Mouse (Mus musculus) erythroid progenitor cell, adult 5-6 weeks (primary cell): ENCODE data around the gene Ropn1l. TPM values are rescaled to one million over a fixed set of nuclear protein-coding genes. Genes with fewer than 3 reads are reported as not detected.

Experiments used
- ATAC-seq: replicated peaks from 2 replicates; pipeline ENCODE4 v1.8.0; 2016; ENCODE audit warnings: moderate number of reproducible peaks, mild to moderate bottlenecking, moderate TSS enrichment, inconsistent platforms; ENCODE audit not compliant: poor library complexity, low FRiP score, severe bottlenecking
- total RNA-seq, 2 experiments: library from RNA; stranded (forward) in 1 of 2; stranded (reverse) in 1 of 2; fragments of 150-400 nt in 1 of 2; fragments of 186-747, 209-891 nt in 1 of 2; gene quantifications; 2 replicates each; pipeline versions ENCODE4 v1.2.3 to v1.2.4; 2015 to 2017; ENCODE audit warnings: low replicate concordance in 2 of 2

Ropn1l gene
- total RNA-seq, 2 experiments from 2014 or later, result 7.5 TPM; not detected in 1

DNA sequence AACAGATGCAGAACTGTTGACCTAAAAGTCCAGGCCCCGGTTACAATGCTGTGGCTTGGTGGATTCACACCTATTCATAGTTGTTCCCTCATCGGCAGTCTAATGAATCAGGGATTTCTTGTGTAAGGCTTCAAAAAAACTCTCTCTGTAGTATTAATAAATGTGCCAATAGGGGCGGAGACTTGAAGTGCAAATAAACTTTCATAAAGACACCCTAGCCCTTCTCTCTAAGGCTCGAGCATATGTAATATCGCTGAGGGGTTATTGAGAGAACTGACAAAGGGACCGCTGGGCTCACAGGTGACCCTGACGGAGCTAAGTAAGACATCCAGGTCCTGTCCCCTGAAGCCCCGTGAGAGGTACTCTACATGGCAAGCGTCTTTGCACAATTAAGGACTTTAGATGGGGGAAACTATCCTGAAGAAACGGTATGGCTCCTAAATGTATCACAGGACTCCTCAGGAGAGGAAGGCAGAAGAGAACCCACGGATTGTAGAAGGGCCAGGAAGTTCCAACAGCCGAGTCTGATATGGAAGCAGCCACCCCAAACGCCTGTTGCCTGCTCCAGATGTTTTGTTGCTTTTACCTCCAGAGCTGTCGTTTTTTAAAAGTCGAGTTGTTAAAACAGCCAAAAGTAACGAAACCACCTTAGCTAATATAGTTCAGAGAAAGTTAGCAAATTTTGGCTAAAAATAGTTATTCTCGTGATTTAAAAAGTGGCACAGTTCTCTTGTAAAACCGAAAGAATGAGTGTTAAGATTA is 1.0 kb downstream of the Ropn1l start:
- no peak for ATAC-seq

DNA sequence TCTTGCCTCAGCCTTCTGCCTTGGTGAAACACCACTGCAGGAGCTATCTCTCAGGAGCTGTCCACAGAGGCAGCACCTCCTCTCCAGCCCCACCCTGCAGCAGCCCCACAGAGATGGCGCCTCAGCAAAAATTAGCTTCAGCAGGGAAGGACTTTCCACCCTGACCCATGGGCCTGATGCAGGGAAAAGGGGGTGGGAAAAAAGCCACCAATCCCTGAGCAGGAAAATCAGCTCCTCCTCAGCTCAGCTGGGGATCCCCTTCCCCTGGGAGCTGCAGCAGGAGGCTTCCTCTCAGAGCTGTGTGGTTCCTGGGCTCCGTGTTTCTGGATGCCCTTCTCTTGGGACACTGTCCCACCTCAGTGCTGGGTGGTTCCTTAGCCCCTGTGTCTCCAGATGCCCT is 3.8 kb downstream of the Ropn1l start:
- no peak for ATAC-seq

DNA sequence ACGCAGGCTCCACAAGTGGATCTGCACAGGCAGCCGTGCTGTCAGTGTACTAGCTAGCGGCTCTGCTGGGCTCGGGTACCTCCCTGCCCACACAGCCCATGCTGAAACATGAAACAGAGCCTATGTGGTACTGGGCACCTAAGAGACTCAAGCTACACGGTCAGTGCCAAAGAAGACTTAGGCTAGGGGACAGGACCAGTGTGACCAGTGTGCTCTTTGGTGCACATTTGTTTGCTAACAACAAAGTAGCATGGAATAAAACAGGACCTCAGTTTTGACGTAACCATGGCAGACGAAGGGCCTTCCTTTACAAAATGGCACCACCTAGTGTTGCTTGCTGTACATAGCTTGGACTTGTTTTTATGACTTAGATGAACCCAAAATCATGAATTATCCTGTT is 6.4 kb downstream of the Ropn1l start:
- 0 out of 2 replicates have a peak, but pooled peaks have one; percentile 28 for ATAC-seq

DNA sequence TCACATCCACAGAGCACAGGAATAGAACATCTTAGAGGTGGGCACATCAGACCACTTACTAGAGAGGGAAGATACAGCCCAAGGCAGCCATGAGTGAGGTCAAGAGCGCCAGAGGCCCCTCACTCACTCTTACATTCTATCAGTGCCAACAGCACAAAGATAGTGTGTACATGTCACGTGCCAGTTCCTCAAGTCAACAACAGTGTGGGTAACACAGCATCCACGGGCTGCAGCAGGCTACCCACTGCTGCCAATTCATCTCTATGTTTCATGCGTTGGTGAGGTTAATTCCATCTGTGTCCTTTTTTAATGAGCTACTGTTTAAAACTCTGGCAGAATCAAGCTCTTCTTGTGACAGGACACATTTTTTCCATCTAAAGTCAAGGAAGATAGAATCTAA is 10.8 kb downstream of the Ropn1l start:
- ATAC-seq, result no peak

DNA sequence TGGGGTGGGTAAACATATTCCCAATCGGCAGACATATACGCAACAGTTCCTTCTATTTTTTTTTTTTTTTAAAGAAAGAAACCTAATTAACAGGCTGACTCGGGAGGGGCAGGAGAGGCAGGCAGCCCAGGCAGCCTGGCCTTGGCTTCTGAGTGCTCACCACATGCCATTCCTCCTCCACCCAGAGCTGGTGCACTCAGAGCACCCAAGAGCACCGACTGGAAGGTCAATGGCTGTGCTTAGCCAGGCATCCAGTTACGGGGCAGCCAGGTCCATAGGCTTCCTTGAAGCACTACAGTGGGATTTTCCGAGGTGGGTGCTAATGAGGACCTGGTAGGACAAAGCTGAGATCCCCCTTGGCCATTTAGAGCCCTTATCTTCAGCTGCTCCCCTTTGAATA is 11.5 kb downstream of the Ropn1l start:
- ATAC-seq, result no peak

DNA sequence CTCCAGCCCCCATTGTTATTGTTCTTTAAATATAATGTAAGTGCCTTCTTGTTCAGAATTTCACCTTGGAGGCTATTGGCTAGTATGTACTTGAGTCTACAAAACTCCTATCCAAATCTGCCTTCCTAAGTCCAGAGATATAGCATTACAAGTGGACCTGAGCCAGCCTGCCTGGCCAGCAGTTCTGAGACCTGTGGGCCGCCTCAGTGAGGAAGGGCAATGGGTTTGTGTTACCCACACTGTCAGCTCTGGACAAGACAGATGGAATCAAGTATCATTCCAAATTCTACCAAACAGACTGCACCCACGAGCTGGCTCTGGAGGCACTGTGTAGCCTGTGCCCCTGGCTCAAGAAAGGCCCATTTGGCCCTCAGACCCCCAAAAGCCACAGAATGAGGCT is 16.7 kb downstream of the Ropn1l start:
- no peak for ATAC-seq

DNA sequence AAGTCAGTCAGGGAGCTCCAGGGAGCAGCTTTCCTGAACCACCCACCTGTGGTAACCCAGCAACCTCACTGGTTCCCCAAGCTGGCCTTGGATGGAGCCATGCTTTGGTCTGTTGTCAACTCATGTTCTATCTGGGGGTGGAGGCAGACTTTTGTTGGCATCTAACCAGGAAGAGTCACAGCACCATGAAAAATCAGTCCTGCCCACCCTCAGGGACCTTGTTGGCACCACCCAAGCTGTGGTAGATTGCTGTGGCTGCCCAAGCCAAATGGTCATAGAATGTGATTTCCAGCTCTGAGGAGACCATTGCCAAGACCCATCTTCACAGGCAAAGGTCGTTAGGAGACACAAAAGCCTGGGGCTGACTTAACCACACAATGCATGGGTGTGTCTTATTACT is 17.5 kb downstream of the Ropn1l start:
- ATAC-seq, result no peak

DNA sequence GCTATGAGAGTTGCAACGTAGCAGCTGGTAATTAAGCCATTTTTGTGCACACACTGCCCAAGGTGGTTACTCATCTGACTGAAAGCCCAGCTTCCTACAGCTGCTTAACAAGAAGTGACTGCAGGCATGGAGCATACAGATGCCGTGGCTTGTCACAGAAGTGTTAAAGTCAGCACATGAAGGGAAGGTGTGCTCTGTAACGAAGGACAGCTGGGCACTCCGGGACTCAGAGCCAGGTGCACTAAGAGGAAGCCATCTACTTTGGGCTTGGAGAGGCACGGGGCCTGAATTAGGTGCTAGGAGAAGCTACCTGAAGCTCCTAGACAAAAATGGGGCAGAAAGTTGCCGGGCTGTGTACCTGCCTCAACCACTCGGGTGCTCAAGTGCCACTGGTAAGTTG is 19.8 kb downstream of the Ropn1l start:
- ATAC-seq, result no peak

DNA sequence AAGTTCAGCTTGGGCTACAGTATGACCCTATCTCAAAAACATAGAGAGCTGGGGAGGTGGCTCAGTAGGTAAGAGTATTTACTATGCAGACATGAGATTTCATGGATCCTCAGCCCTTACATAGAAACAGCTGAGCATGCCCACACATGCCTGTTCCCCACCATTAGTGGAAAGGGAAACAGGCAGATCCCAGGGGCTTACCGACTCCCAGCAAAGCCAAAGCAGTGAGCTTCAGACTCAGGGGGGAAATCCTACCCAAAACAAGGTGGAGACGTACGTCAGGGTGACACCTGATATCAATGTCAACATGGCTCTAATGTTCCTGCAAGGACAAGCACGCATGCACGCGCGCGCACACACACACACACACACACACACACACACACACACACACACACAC is 21.7 kb downstream of the Ropn1l start:
- no peak for ATAC-seq

DNA sequence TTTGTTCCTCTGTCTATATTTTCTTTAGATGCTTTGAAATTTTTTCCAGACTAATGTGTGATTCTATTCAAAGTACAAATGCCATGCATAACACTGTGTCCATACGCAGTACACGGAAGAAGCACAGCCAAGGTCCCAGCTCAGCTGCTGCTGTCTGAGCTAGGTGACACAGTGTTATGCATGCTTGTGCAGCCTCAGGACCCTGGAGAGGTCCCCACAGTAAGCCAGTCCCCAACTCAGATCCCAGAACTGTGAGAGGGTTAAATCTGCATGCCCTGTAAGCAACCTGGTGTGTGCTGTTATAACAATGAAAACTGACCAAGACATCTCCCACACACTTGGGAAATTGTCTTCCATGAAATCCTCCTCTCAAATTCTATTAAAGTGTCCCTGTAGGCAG is 23.5 kb downstream of the Ropn1l start:
- no peak for ATAC-seq

DNA sequence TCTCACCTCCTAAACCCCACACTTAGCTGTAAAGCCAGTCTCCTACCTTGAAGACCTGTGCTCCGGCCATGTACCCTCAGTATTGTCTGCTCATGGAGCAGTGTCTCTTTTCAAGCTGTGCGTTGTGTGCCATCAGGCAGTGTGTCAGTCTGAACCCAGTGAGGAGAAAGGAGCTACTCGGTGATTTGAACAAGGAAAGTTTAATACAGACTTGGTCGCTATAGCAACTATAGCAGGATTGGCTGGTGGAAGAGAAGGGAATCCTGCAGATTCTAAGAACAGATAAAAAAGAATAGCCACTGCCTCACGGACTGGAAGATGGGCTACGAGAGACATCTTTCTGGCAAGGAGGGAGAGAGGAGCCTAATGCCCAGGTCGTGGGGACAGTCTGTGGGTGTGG is 24.1 kb downstream of the Ropn1l start:
- ATAC-seq, result no peak

DNA sequence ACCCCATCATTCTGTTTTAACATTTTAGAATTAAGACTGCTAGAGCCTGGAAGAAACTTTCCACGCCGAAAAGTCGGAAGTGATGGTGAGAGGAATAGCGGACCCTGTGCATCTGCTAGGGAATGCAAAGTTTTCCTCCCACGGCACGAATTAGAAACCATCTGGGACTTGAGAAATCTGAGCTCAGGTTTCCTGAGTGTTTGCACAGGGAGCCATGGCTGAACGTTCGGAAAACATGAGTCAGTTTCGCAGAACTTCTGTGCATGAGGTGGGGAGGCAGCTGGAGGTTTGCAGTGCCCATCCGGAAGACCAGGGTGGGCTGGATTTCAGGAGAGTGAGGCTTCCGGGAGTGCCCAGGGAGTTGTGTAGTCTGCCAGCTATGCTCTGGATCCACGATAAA is 25.0 kb downstream of the Ropn1l start:
- ATAC-seq, result no peak

DNA sequence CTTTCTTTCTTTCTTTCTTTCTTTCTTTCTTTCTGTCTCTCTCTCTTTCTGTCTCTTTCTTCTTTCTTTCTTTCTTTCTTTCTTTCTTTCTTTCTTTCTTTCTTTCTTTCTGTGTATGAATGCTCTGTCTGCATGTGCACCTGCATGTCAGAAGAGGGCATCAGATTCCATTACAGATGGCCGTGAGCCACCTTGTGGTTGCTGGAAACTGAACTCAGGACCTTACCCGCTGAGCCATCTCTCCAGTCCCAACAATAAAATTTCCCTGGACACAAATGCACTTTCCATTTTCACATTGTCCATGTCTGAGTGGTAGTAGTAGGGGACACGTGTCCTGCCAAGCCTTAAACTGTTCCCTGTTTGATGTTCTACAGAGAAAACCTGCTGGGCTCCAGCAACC is 26.1 kb downstream of the Ropn1l start:
- no peak for ATAC-seq

DNA sequence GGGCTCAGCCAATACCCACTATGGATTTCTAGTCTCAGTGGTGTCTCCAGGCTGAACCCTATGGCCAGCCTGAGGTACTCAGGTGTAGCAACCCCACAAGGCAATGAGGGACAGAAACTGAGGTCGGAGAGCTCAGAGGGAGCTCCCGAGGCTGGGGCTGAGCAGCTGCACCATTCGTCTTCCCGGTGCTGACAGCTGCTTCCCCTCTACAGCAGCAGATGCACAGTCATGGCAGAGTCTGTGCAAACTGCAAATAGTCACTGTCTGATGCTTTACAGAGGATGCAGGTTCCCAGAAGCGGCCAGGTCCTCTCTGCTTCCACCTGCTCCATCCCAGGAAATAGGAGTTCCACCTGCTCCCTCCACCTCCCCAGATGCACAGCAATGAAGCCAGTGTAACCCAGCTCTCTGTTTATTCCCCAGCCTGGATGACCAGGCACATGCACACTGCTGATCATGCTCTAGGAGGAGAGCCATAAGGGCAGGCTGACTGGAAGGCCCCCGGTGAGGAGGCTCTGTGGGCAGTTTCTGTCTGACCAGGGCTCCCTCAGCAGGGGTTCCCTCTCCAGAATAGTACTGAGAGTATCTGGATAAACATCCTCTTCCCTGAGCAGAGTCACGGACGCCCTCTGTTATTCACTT is 27.4 kb downstream of the Ropn1l start:
- ATAC-seq, result no peak

DNA sequence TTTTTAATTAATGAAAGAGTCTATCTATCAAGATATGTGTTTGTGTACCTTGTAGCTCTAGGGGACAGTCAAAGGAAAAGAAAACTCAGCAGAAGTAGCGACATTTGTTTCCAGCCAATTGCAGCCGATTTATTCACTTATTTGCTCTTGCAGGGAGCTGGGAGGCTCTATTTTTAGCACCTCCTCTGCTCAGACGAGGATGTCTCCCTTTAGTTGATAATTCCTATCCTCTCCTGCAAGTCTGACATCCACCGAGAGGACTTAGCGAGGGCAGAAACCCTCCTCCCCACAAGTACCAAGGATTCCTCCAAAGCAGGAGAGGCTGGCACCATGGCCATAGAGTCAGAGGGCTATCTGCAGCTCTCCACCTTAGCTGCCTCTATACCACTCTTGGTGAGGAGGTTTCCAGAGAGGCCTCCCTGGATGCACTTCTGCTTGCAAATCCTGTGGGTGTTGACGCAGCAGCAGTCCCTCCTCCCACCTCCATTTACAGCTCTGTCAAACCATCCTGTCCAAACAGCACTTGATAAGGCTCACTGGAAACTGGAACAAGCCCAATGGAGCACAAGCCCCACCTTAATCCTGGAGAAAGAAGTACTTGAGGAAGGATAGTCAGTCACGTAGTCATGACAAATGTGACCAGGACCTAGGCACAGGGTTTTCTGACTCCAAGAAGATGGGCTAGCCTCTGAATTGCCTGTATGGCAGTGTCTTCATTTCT is 30.7 kb downstream of the Ropn1l start:
- no peak for ATAC-seq

DNA sequence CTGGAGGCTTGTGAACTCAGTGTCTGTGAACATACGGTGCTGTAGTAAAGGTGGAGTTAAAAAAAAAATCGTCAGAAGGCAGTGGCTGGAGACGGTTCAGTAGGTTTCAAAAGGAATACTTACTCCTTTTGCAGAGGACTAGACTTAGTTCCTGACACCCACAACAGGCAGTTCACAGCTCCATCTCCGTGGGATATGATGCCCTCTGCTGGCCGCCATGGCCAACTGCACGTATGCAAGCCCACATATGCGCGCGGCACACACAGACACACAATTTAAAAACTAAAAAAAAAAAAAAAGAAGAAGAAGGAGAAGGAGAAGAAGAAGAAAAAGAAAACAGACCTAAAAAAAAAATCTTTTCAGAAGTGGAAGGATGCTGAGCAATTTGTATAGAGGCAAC is 34.5 kb downstream of the Ropn1l start:
- ATAC-seq, result peak; percentile 62; the same call in 1 of the 2 replicates

DNA sequence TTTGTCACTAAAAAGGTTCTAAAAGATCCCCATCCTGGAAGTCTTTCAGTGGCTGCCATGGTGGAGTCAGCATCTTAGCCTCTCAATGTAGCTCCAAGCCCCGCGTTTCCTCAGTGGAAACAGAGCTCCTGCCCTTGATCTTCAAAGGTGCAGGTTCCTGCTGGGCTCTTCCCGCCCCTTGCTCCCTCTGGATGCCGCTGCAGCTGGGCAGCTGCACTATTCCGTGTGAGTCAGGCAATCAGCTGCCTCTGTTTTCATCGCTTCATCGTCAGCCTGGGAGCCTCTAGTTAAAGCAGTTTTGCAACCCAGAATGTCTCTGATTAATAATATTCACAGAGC is 34.9 kb downstream of the Ropn1l start:
- ATAC-seq, result no peak

DNA sequence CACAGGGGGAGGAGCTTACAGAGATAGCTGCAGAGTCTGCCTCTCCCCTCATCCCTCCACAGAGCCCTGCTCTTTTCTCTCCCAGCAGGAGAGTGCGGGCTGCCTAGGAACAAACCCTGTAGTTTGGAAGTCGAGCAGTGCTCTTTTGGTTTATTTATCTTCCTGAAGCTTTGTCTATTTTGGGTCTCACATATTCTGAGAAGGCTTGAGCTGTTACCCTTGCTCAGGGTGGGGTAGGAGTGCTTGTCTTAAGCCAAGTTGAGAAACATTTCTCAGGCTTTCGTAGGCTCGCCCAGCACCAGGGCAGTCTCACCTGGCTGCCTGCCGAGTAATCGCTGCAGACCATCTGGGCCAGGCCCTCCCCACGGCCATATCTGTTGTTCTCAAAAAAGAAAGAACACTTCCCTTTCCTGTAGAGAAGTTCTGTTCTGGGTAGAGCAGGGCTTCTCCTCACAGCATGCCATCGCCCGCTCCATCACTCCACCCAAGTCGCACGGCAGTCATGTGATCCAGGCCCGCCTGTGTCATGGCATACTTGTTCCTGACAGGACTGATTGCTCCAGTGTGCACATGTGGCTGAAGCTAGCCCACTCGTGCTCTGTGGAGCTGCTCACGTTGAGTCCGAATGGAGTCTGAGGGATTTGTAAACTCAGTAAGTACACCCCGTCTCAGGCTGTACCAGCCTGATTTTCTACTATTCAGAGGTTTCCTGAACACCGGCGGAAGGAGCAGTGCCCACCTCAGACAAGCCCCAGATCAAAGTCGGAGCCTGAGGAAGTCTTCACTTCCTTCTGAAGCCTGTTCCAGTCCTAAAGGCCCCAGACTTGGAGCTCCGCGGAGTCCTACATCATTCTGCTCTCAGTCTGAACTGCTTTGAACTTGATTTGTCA is 35.5 kb downstream of the Ropn1l start:
- ATAC-seq, result peak; percentile 82

DNA sequence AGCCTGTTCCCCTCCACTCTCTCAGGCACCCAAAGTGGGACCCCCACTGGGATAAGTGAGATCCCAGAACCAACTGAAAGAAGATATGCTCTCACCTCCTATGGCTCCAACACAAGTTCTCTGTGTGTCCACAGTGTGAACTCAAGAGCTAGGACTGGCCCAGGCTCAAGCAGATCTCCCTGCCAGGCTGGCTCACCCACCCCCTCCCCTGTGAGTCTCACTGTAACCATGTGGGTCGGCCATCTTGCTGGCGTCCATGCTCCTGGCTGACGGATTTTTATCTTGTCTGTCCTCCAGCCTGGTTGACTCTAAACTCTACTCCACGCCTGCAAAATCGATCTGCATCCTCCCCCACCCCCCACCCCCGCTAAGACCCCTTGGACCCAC is 36.1 kb downstream of the Ropn1l start:
- ATAC-seq, result no peak

DNA sequence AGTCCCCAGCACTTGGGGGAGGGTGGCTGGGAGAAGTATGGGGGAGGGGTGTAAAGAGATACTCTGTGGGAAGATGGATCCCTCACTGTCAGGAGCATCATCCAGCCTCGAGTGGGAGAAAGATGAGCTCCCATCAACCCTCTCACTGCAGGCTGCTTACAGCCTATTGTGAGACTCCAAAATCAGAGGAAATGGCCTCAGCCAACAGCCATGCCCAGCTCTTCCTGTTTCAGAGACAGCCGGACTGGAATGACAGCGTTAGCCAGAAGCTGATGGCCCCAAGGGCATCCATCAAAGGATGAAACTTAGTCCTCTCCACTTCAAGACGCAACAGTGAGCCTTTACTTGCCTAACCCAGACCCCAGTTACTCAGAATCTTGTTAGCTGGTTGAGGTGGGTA is 38.4 kb downstream of the Ropn1l start:
- ATAC-seq, result no peak
